Mouse (Mus musculus) stomach, embryonic 15.5 days (tissue): ENCODE data around the gene Timp3. TPM values are rescaled to one million over a fixed set of nuclear protein-coding genes. Genes with fewer than 3 reads are reported as not detected.

ENCODE experiments used
- ATAC-seq: fragments of 200-750 bp; cut with Nextera tagmentation; 2 replicates; pipeline ENCODE4 v1.8.0; 2017; ENCODE audit warnings: low read depth, moderate number of reproducible peaks, moderate TSS enrichment; ENCODE audit not compliant: insufficient read depth, low FRiP score
- H3K27ac ChIP-seq: fragments of 300-500 bp; sonication (generic); 2 replicates; pipeline ENCODE4 v1.5.1; 2015; ENCODE audit warnings: mild to moderate bottlenecking, inconsistent platforms
- H3K27me3 ChIP-seq: fragments of 300-500 bp; sonication (generic); replicated peaks from 2 replicates; pipeline ENCODE4 v1.6.1; 2015; ENCODE audit warnings: inconsistent platforms
- H3K36me3 ChIP-seq: fragments of 300-500 bp; sonication (generic); 2 replicates; pipeline ENCODE4 v1.6.1; 2015; ENCODE audit warnings: inconsistent platforms
- H3K4me1 ChIP-seq: fragments of 300-500 bp; sonication (generic); 2 replicates; pipeline ENCODE4 v1.6.1; 2015; ENCODE audit warnings: inconsistent platforms
- H3K4me2 ChIP-seq: fragments of 300-500 bp; sonication (generic); 2 replicates; pipeline ENCODE4 v1.6.1; 2015; ENCODE audit warnings: mild to moderate bottlenecking, inconsistent platforms
- H3K4me3 ChIP-seq: fragments of 300-500 bp; sonication (generic); replicated peaks from 2 replicates; pipeline ENCODE4 v1.5.1; 2015; ENCODE audit warnings: inconsistent platforms
- H3K9ac ChIP-seq: fragments of 300-500 bp; sonication (generic); 2 replicates; pipeline ENCODE4 v1.6.1; 2015; ENCODE audit warnings: inconsistent platforms
- H3K9me3 ChIP-seq: fragments of 300-500 bp; sonication (generic); 2 replicates; pipeline ENCODE4 v1.6.1; 2016; ENCODE audit warnings: inconsistent platforms
- WGBS: fragments of 180-500 bp; shearing (Covaris S2); methylation state at CpG from one replicate; pipeline ENCODE4 v1.1.7; 2015; 5-methylcytosine and 5-hydroxymethylcytosine counted together
- polyA plus RNA-seq: library from polyadenylated mRNA; unstranded; fragments of >200 nt; fragmentation: Nextera tagmentation; extraction: Ambion mirVana; gene quantifications from 2 replicates; pipeline ENCODE4 v1.2.1, GENCODE M21; 2015

Gene Timp3
- polyA plus RNA-seq, 1 experiment from 2014 or later, result 63.5 TPM

DNA sequence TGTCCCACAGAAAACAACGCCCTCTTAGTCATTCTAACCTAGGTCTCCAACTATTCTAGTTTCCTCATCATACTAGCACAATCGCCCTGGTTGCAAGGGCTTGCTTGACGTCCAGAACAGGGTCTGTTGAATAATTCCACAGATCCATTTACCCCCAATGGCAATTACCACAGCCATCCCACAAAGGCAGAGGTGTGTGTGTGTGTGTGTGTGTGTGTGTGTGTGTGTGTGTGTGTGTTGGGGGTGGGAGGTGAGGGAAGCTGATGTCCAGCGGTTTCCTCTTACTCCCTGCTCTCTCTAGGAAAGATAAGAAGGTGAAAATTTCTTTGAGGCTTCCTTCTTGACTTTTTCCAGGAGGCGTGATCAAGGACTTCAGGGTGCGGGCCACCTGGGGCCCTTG is 377 bp upstream of the Timp3 start:
- Histone ChIP-seq H3K4me1 (peaks cover 44% of the 10 kb centered on the region), H3K27ac (no peak overlapping the region)

GRCm38 (mm10) chr10:86301117-86301490 is 932 bp downstream of the Timp3 start:
- WGBS, result under 1% methylated on average over 10 of the region's 10 CpGs
- H3K27ac ChIP-seq, result peak overlapping the region; percentile 72

More for the DNA sequence above, 377 bp upstream of the Timp3 start:
- Histone ChIP-seq H3K9ac (no peak overlapping the region), H3K9me3 (no peaks in the 10 kb centered on the region), H3K27me3 (0 out of 2 replicates have a peak, but pooled peaks cover 3% of the 10 kb centered on the region), H3K4me3 (peak overlapping the region; percentile 67), H3K4me2 (peak overlapping the region; percentile 95), H3K36me3 (no peaks in the 10 kb centered on the region)
- no peak for ATAC-seq
- 35% methylated on average over 6 of the region's 6 CpGs for WGBS

DNA sequence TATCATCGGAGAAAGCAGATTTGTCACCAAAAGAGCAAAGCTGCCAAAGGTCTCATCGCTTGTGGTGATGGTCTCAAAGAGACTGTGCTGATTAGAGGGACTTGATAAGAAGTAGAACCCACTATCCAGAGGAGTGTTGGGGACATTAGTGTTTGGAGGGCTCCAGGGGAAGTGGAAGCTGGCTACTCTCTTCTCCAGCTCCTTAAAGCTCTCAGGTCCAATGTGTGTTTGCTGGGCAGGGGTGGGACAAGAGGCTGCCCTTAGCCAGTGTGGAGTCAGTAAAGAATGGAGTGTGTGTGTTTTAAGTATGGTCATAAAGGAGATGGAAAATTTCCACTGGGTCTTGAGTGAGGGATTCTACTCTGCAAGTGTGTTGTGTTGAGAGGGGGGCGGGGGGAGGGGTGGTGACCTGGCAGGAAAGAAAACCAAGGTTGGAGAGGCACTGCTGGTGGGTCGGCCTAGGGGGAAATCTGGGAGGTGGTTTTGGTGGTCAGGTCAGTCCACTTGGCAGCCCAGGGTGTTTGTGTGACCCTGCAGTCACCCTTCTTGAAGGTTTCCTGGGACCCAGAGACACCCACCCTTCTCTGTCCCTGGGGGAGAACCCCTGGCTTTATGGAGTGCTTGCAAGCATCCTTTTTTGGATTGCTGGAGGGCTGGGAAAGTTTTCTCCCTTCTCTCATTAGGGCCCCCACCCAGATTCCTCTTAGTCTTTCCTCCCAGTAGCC is 1.6 kb downstream of the Timp3 start:
- Histone ChIP-seq H3K4me3 (peak overlapping the region; percentile 67), H3K36me3 (no peaks in the 10 kb centered on the region), H3K27ac (peak overlapping the region; percentile 72), H3K9me3 (no peaks in the 10 kb centered on the region), H3K27me3 (0 out of 2 replicates have a peak, but pooled peaks cover 3% of the 10 kb centered on the region), H3K4me1 (peaks cover 36% of the 10 kb centered on the region), H3K9ac (peak overlapping the region; percentile 19), H3K4me2 (peak overlapping the region; percentile 95)
- no peak for ATAC-seq
- WGBS, result 28% methylated on average over 4 of the region's 4 CpGs

More at GRCm38 (mm10) chr10:86301117-86301490, 932 bp downstream of the Timp3 start:
- no peaks in the 10 kb centered on the region for H3K36me3 ChIP-seq
- H3K27me3 ChIP-seq, result 0 out of 2 replicates have a peak, but pooled peaks cover 3% of the 10 kb centered on the region
- peaks cover 38% of the 10 kb centered on the region for H3K4me1 ChIP-seq
- peak overlapping the region; percentile 74 for H3K9ac ChIP-seq
- H3K4me2 ChIP-seq, result peak overlapping the region; percentile 95
- ATAC-seq, result no peak
- no peaks in the 10 kb centered on the region for H3K9me3 ChIP-seq
- H3K4me3 ChIP-seq, result peak overlapping the region; percentile 67

DNA sequence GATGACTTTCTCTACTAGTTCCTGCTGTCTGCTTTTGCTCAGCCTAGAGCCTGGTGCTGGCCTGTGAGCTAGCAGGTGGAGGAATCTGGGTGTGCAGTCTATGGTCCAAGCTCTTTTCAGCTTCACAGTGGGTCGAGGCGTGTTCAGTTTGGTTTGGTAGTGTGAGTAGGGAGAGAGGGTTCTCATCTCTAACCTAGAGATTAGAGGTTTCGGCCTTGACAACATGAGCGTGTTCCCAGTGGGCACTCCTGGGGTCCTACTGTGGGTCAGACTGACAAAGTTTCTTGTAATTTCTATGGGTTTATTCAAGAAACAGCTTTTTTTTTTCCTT is 2.1 kb downstream of the Timp3 start:
- no peak for ATAC-seq
- 50% methylated on average over 4 of the region's 4 CpGs for WGBS
- H3K27ac ChIP-seq, result peak overlapping the region; percentile 72

GRCm38 (mm10) chr10:86302761-86303494 is 2.8 kb downstream of the Timp3 start:
- Histone ChIP-seq H3K4me2 (peak overlapping the region; percentile 95), H3K9me3 (no peaks in the 10 kb centered on the region), H3K9ac (0 out of 2 replicates have a peak overlapping the region, but pooled peaks have one; percentile 0), H3K36me3 (0 out of 2 replicates have a peak, but pooled peaks cover 2% of the 10 kb centered on the region), H3K27ac (peak overlapping the region; percentile 72; the same call in 1 of the 2 replicates), H3K4me1 (peaks cover 36% of the 10 kb centered on the region), H3K27me3 (0 out of 2 replicates have a peak, but pooled peaks cover under 1% of the 10 kb centered on the region), H3K4me3 (peak overlapping the region; percentile 67)
- 18% methylated on average over 8 of the region's 8 CpGs for WGBS
- ATAC-seq, result peak; percentile 41; the same call in 1 of the 2 replicates

More for the DNA sequence above, 2.1 kb downstream of the Timp3 start:
- Histone ChIP-seq H3K36me3 (0 out of 2 replicates have a peak, but pooled peaks cover 2% of the 10 kb centered on the region), H3K27me3 (0 out of 2 replicates have a peak, but pooled peaks cover 3% of the 10 kb centered on the region), H3K4me2 (peak overlapping the region; percentile 95), H3K4me1 (peaks cover 36% of the 10 kb centered on the region), H3K9me3 (no peaks in the 10 kb centered on the region), H3K4me3 (peak overlapping the region; percentile 67), H3K9ac (peak overlapping the region; percentile 12; the same call in 1 of the 2 replicates)

DNA sequence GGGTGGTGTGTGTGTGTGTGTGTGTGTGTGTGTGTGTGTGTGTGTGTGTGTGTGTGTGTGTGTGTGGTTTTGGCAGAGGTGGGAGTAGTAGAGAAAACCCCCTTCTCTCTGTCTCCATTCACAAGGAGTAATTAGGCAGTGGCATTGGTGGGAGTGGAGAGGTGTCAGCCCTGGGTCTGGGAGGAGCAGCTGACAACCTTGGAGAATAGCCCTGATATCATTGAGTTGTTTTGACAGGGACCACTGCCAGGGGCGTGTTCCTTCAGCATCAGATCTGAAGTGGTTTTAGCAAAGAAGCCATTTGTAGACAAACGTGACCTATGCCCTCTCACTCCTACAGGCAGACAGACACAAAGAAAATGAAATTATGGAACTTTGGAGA is 3.3 kb downstream of the Timp3 start:
- Histone ChIP-seq H3K9me3 (no peaks in the 10 kb centered on the region), H3K4me2 (peak overlapping the region; percentile 95), H3K4me1 (peaks cover 36% of the 10 kb centered on the region), H3K9ac (no peak overlapping the region), H3K36me3 (0 out of 2 replicates have a peak, but pooled peaks cover 2% of the 10 kb centered on the region), H3K27ac (no peak overlapping the region), H3K4me3 (no peak overlapping the region), H3K27me3 (no peaks in the 10 kb centered on the region)
- 66% methylated on average over 2 of the region's 2 CpGs for whole genome bisulfite sequencing
- ATAC-seq, result no peak

DNA sequence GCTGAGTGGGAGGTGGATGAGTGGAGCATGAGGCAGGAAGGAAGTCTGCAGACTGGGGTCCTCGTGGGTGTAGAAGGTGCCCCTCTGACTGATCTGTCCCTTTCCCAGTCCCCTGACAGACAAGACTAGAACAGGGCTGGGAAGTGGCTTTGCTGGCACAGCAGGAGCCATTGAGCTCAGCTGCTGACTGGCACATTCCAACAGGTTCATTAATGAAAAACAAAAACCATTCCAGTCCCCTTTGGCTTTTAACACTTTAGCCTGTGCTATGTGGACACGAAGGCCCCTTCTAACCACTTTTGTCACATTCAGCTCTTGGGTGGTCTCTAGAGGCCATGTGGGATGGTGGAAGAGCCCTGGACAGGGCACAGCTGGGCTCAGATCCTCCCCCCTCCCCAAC is 4.4 kb downstream of the Timp3 start:
- H3K27ac ChIP-seq, result no peak overlapping the region
- H3K36me3 ChIP-seq, result 0 out of 2 replicates have a peak, but pooled peaks cover 2% of the 10 kb centered on the region
- WGBS, result 19% methylated on average over 2 of the region's 2 CpGs
- H3K27me3 ChIP-seq, result no peaks in the 10 kb centered on the region
- no peaks in the 10 kb centered on the region for H3K9me3 ChIP-seq
- no peak overlapping the region for H3K4me3 ChIP-seq
- no peak for ATAC-seq
- H3K4me2 ChIP-seq, result no peak overlapping the region
- peaks cover 36% of the 10 kb centered on the region for H3K4me1 ChIP-seq
- H3K9ac ChIP-seq, result no peak overlapping the region

DNA sequence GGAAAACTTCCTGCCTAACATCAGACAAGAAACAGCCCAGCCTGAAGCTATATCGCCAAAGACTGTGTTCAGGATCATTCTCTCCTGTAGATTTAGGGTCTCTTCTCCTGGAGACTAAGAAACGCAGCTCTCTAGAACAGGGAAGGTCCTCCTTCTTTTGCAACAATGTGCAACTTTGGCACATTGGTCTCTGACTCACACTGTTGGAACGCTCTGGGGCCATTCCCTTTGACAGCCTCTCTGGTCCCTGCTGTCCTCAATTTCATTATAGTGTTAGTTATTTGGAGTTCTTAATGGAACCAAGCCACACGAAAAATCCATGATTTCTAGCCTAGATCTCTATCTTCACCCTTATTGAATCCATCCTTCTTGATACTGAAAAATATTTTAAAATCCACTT is 7.1 kb downstream of the Timp3 start:
- Histone ChIP-seq H3K9me3 (no peaks in the 10 kb centered on the region), H3K27me3 (no peaks in the 10 kb centered on the region), H3K4me3 (no peak overlapping the region), H3K9ac (no peak overlapping the region), H3K4me2 (no peak overlapping the region), H3K4me1 (peaks cover 22% of the 10 kb centered on the region), H3K27ac (no peak overlapping the region), H3K36me3 (0 out of 2 replicates have a peak, but pooled peaks cover 2% of the 10 kb centered on the region)
- WGBS, result 86% methylated on average over 4 of the region's 4 CpGs
- ATAC-seq, result no peak

DNA sequence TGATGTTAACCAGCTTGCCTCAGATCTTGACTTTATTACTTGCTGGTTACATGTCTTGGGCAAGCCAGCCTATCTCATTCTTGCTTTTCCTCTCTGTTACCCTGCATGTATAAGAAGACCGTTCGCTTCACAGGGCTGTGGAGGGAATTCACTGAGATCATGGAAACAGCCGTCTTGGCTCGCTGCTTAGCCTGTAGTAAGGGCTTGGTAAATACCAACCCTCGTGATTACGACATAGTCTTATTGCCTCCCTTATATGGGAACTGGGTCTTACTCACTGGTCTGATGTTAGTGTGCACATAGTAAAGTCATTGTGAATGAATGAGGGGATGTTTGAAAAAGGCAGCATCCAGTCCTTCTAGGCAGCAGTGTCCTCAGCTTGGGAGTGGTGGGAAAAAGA is 10.4 kb downstream of the Timp3 start:
- 0 out of 2 replicates have a peak, but pooled peaks have one; percentile 35 for ATAC-seq
- no peaks in the 10 kb centered on the region for H3K27me3 ChIP-seq
- no peak overlapping the region for H3K4me3 ChIP-seq
- H3K4me1 ChIP-seq, result no peaks in the 10 kb centered on the region
- no peaks in the 10 kb centered on the region for H3K9me3 ChIP-seq
- no peak overlapping the region for H3K27ac ChIP-seq
- WGBS, result 52% methylated on average over 6 of the region's 6 CpGs
- H3K9ac ChIP-seq, result no peak overlapping the region
- H3K36me3 ChIP-seq, result 0 out of 2 replicates have a peak, but pooled peaks cover 2% of the 10 kb centered on the region
- no peak overlapping the region for H3K4me2 ChIP-seq

DNA sequence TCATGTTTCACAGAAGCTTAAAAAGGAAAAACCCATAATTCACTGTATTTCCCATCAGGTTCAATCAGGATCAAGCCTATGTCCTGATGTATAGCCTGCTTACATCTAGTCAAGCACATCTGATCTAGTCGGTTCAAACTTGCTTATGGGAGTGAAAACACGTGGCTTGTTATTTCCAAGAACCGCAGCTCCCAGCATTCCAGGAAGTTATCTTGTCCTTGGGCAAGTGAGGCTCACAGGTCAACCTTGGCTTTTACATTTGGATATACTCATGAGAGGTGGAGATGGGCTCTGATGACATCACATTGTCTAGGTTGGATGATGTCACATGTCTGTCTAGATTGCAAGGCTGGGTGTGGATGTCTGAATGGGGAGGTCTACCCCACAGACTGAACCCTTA is 12.8 kb downstream of the Timp3 start:
- 83% methylated on average over 3 of the region's 3 CpGs for WGBS
- Histone ChIP-seq H3K4me1 (no peaks in the 10 kb centered on the region), H3K27ac (no peak overlapping the region), H3K4me3 (no peak overlapping the region), H3K36me3 (no peaks in the 10 kb centered on the region), H3K4me2 (no peak overlapping the region), H3K27me3 (no peaks in the 10 kb centered on the region), H3K9me3 (no peaks in the 10 kb centered on the region), H3K9ac (no peak overlapping the region)
- no peak for ATAC-seq

DNA sequence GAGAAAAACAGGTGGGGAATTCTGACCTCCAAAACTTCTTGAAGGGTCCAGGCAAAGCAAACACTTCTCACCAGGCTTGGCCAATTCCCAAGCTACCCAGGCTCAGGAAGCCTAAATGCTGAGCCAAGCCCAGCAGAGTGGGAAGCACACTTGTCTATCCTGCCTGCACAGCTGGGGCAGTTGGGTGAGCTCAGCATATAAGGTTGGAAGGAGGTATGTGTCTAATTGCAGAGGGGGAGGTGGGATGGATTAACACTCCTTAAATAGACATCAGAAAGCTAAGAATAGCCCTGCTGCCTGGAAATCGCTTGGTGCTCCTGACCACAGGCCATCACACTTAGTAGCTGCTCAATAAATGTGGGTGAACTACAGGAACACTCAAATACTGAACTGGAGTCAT is 13.3 kb downstream of the Timp3 start:
- Histone ChIP-seq H3K27ac (no peak overlapping the region), H3K27me3 (no peaks in the 10 kb centered on the region), H3K4me2 (no peak overlapping the region), H3K4me1 (no peaks in the 10 kb centered on the region), H3K9me3 (no peaks in the 10 kb centered on the region), H3K36me3 (no peaks in the 10 kb centered on the region), H3K4me3 (no peak overlapping the region), H3K9ac (no peak overlapping the region)
- no peak for ATAC-seq
- WGBS, result 64% methylated on average over 1 of the region's 1 CpGs

GRCm38 (mm10) chr10:86315513-86315912 is 15.3 kb downstream of the Timp3 start:
- no peaks in the 10 kb centered on the region for H3K4me1 ChIP-seq
- no peak overlapping the region for H3K27ac ChIP-seq
- WGBS, result 58% methylated on average over 3 of the region's 3 CpGs
- H3K36me3 ChIP-seq, result no peaks in the 10 kb centered on the region
- H3K4me2 ChIP-seq, result no peak overlapping the region
- H3K9me3 ChIP-seq, result no peaks in the 10 kb centered on the region
- H3K4me3 ChIP-seq, result no peak overlapping the region
- no peak for ATAC-seq
- no peak overlapping the region for H3K9ac ChIP-seq
- no peaks in the 10 kb centered on the region for H3K27me3 ChIP-seq
